Mouse (Mus musculus) spleen, adult 2 months (tissue): ENCODE measurements at regions not wholly inside any gene's neighbourhood (a gene's known extent, or its start where the extent isn't known, plus 50 kb on each side); places are given as distances from the start of the nearest gene placed in this dataset.

Experiments used
- CTCF ChIP-seq: fragments of 200-500 bp; IDR thresholded peaks from 2 replicates; pipeline ENCODE4 v1.5.1; 2011; ENCODE audit warnings: mild to moderate bottlenecking, inconsistent platforms; ENCODE audit not compliant: insufficient read depth, insufficient read length, insufficient replicate concordance; ENCODE audit errors: extremely low read depth
- POLR2A ChIP-seq: fragments of 200-500 bp; IDR thresholded peaks from 2 replicates; pipeline ENCODE4 v1.6.1; 2011; ENCODE audit warnings: low read depth, low read length, inconsistent platforms

GRCm38 (mm10) chr11:24282556-24282955, 204.7 kb downstream of the Bcl11a start:
- no peak for TF ChIP-seq CTCF
- TF ChIP-seq POLR2A, result no peak
